Mouse (Mus musculus) small intestine, adult 2 months (tissue): ENCODE measurements around the gene Terf2. TPM values are rescaled to one million over a fixed set of nuclear protein-coding genes. Genes with fewer than 3 reads are reported as not detected.
A peak's percentile ranks its signal among the peaks of the same experiment; 100 is the strongest.

Source experiments
- H3K27ac ChIP-seq: fragments of 200-500 bp; 2 replicates; pipeline ENCODE4 v1.5.1; 2012; ENCODE audit warnings: low read depth, low read length, control low read depth, inconsistent platforms; ENCODE audit not compliant: insufficient read depth
- H3K27me3 ChIP-seq: fragments of 200-500 bp; 2 replicates; pipeline ENCODE4 v1.6.1; 2012; ENCODE audit warnings: mild to moderate bottlenecking, moderate library complexity, low read length, inconsistent platforms; ENCODE audit not compliant: control insufficient read depth, insufficient read depth
- H3K36me3 ChIP-seq: fragments of 200-500 bp; 2 replicates; pipeline ENCODE4 v1.6.1; 2012; ENCODE audit warnings: mild to moderate bottlenecking, low read length, control low read depth, inconsistent platforms; ENCODE audit not compliant: control insufficient read depth, insufficient read depth
- H3K4me1 ChIP-seq: fragments of 200-500 bp; 2 replicates; pipeline ENCODE4 v1.6.1; 2012; ENCODE audit warnings: low read length, inconsistent platforms, mixed read lengths; ENCODE audit not compliant: control insufficient read depth, insufficient read depth, insufficient read length
- H3K4me3 ChIP-seq: fragments of 200-500 bp; 2 replicates; pipeline ENCODE4 v1.5.1; 2012; ENCODE audit warnings: low read depth, mild to moderate bottlenecking, control low read depth, inconsistent platforms, low read length, moderate library complexity
- CTCF ChIP-seq: fragments of 200-500 bp; IDR thresholded peaks from 2 replicates; pipeline ENCODE4 v1.5.1; 2012; ENCODE audit warnings: low read depth, mild to moderate bottlenecking, control low read depth, inconsistent platforms, low read length, moderate library complexity, mixed read lengths; ENCODE audit not compliant: insufficient replicate concordance, insufficient read length; ENCODE audit errors: extremely low read depth
- POLR2A ChIP-seq: fragments of 200-500 bp; IDR thresholded peaks from 2 replicates; pipeline ENCODE4 v1.6.1; 2012; ENCODE audit warnings: low read depth, mild to moderate bottlenecking, control low read depth, inconsistent platforms, low read length, moderate library complexity
- WGBS: fragments of 180-500 bp; shearing (Covaris S2); methylation state at CpG from one replicate; pipeline ENCODE4 v1.1.7; 2018; 5-methylcytosine and 5-hydroxymethylcytosine counted together
- polyA plus RNA-seq: library from polyadenylated mRNA; depleted of rRNA; stranded (reverse); fragments of >200 nt; gene quantifications from 2 replicates; pipeline ENCODE4 v1.2.3, GENCODE M21; 2012

Terf2 gene
- polyA plus RNA-seq, 1 experiment = 4.5 TPM

DNA sequence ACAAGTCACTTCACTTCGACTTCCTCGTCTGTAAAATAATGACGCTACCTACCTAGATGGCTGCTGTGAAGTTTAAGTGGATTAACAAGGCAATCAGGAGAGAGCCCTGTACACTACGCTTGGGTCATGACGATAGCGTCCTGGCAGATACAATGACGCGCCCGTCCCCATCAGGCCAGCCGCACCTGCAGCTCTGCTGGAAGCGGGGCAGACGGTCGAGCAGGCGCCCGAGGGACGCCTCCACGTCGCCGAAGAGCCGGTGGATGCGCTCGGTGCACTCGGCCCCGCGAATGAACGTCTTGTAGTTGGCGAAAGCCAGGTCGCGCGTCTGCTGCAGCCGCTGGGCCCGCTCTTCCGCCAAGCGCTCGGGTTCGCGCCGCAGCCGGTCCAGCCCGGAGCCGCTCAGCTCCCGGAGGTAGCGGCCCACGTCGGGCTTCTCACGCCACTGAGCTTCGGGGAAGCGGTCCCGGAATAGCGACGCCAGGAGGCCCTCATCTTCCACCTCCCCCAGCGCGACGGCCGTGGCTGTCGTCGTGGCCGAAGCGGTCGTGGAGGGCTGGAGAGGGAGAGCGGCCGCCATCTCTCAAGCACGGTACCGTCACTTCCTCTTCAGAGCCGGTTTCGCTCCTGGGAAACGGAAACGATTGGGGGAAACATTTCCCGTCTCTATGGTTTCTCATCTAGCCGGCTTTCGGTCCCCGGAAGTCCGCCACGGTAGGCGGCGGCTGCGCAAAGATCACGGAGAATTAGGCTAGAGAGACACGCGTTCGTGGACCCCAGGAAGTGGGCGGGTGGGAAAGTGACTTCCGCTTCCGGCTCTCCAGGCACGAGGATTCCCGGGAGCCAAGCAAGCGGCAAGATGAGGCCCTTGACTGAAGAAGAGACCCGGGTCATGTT is 40.0 kb downstream of the Terf2 start, which contains the start of the genes Cog8 and Nip7:
Gene Cog8 (minus strand): TSS at position 614 of the 897 bp plus-strand sequence.
Gene Nip7 (plus strand): TSS at position 802 of the 897 bp plus-strand sequence.
- Histone ChIP-seq H3K4me1 (0 out of 2 replicates have a peak, but pooled peaks cover 6% of the 10 kb centered on the region), H3K36me3 (peaks cover 25% of the 10 kb centered on the region), H3K27ac (peak within 1 kb of the TSS; percentile 59), H3K4me3 (peak within 1 kb of the TSS; percentile 93), H3K27me3 (no peaks in the 10 kb centered on the region)
- under 1% methylated on average over 88 of the region's 88 CpGs for WGBS
- 0 out of 2 replicates have a peak, but pooled peaks have one; percentile 17 for TF ChIP-seq POLR2A
- TF ChIP-seq CTCF = no peak

DNA sequence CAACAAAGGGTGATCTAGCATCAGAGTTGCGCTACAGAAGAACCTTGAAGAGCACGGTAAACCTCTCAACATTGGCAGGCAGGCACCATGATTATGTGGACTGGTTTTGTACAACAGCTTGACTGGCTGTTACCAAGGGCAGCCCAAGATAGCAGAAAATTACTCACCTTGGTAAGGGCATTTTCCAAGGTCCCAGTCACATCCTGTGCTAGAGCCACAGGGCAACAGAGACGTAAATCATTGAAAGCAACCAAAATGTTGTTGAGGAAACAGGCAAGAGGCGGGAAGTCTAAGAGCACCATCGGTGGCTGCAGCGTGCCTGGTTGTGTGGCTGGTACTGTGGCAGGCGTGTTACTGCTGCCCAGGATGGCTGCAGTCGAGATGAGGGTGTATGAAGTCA is 44.3 kb downstream of the Terf2 start:
- WGBS = 97% methylated on average over 8 of the region's 8 CpGs
- no peak overlapping the region for H3K27ac ChIP-seq

DNA sequence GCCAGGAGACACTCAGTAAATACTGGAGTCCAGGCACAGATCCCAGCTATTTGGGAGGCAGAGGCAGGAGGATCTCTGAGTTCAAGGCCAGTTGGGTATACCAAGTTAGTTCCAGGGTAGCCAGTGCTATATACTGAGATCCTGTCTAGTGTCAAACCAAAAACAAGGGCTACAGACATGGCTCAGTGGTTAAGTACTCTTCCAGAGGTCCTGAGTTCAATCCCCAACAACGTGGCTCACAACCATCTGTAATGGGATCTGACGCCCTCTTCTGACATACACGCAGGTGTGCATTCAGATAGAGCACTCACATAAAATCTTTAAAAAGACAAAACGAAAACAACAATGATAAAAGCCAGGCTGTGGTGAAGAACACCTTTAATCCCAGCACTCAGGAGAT is 46.9 kb downstream of the Terf2 start:
- peaks cover 45% of the 10 kb centered on the region for H3K36me3 ChIP-seq
- WGBS = 91% methylated on average over 4 of the region's 4 CpGs
- no peak for TF ChIP-seq POLR2A
- TF ChIP-seq CTCF = no peak

More for the DNA sequence above, 44.3 kb downstream of the Terf2 start:
- Histone ChIP-seq H3K4me3 (no peak overlapping the region), H3K27me3 (no peaks in the 10 kb centered on the region), H3K36me3 (peaks cover 26% of the 10 kb centered on the region), H3K4me1 (0 out of 2 replicates have a peak, but pooled peaks cover 3% of the 10 kb centered on the region)
- TF ChIP-seq POLR2A = no peak
- no peak for TF ChIP-seq CTCF

DNA sequence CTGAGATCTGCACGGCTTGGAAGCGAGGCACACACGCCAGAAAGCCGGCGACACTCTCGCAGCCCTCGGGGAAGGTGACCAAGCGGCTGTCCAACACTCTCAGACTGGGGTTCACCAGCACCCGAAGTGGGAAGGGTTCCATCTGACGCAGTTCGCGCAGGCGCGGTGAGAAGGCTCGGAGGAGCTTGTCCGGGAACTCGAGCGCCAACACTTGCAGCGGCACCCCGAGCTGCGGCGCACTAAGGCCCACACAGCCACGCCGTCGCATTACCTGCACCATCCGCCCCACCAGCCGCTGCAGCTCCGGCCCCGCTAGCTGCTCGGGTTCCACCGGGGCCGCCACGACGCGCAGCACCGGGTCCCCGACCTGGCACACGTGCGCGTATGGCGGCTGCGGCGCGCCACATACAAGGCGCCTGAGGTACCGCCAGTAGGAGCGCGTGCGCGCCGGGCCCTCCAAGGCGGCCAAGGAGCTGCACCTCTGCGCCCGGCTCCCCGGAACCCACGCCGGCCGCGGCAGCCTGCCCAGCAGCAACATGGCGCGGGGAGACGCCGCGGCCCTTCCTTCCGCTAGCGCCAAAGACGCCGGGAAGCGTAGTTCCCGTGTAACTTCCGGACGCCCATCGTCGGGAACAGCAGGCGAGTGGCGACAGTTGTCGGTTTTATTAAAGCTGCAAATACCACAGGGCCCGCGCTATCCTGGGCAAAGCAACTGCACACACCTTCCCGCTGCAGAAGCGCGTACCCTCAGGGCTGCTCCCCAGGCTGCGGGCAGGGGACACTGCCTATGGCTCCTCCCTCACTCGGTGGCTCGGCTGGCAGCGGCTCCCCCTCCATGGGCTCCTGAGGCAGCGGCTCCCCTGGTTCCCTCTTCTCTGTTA is 48.0 kb downstream of the Terf2 start, which contains the start of gene Pdf:
Gene Pdf (minus strand): TSS at position 554 of the 881 bp plus-strand sequence.
- H3K36me3 ChIP-seq = peaks cover 53% of the 10 kb centered on the region

More for the DNA sequence above, 46.9 kb downstream of the Terf2 start:
- Histone ChIP-seq H3K4me3 (no peak overlapping the region), H3K4me1 (no peaks in the 10 kb centered on the region), H3K27me3 (no peaks in the 10 kb centered on the region), H3K27ac (no peak overlapping the region)

DNA sequence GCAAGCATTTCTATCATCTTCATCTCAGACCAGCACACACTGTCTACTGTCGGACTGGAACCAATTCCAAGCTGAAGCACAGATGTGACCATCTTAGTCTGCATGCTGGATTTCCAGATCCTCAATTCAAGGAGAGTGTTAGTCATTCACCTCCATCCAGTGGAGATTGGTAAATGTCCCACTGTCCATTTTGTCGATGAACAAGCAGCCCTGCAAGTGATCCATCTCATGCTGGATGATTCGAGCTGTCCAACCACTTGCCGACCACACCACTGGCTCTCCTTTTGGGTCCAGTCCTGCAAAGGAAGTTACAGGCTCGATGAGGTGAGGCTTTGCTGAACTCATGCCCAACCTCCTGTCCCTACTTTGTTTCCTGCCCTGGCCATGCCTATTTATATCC is 49.4 kb downstream of the Terf2 start:
- no peaks in the 10 kb centered on the region for H3K27me3 ChIP-seq
- H3K4me3 ChIP-seq = no peak overlapping the region
- H3K4me1 ChIP-seq = no peaks in the 10 kb centered on the region
- peaks cover 56% of the 10 kb centered on the region for H3K36me3 ChIP-seq
- 76% methylated on average over 5 of the region's 5 CpGs for WGBS
- no peak for TF ChIP-seq CTCF
- TF ChIP-seq POLR2A = no peak
- no peak overlapping the region for H3K27ac ChIP-seq

More for the DNA sequence above, 48.0 kb downstream of the Terf2 start, which contains the start of gene Pdf:
- no peaks in the 10 kb centered on the region for H3K4me1 ChIP-seq
- 2% methylated on average over 87 of the region's 87 CpGs for WGBS
- no peaks in the 10 kb centered on the region for H3K27me3 ChIP-seq
- peak; percentile 53 for TF ChIP-seq POLR2A
- TF ChIP-seq CTCF = no peak
- peak within 1 kb of the TSS; percentile 85 for H3K4me3 ChIP-seq
- peak within 1 kb of the TSS; percentile 80 for H3K27ac ChIP-seq

DNA sequence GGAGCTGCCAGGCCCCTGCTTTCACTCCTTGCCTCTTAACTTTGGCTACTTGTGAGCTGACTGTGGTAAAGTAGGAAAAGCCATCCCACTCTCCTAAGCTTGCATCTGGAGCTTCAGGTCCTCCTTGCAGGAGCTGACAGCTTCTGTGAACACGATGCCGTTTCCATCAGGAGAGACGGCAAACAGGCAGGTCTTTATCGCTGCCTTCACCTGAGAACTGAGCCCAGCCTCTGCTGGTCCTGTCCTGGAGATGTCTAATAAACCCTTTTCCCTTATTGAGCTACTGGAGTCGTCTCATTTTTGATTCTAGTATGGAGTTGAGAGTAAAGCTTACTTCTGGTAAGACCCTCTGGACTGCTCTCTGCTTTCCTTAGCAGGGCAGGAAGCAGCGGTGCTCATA is 50.9 kb downstream of the Terf2 start:
- H3K36me3 ChIP-seq = peaks cover 56% of the 10 kb centered on the region
- H3K27me3 ChIP-seq = no peaks in the 10 kb centered on the region
- H3K4me3 ChIP-seq = no peak overlapping the region
- WGBS = 84% methylated on average over 6 of the region's 6 CpGs
- H3K27ac ChIP-seq = no peak overlapping the region
- TF ChIP-seq CTCF (no peak), POLR2A (no peak)
- H3K4me1 ChIP-seq = no peaks in the 10 kb centered on the region
